Mouse (Mus musculus): ENCODE measurements at regions not wholly inside any gene's neighbourhood (a gene's known extent, or its start where the extent isn't known, plus 50 kb on each side); places are given as distances from the start of the nearest gene placed in this dataset.

- TF ChIP-seq CTCF (conservative IDR thresholded peaks at IDR 0.05 in 1 of 2, IDR thresholded peaks at IDR 0.05 in 1 of 2; ENCODE audit: low read depth in 2 of 2, low read length in 2 of 2): peak; percentile 30 to 72; a peak in 3 of 4 replicates
- TF ChIP-seq BHLHE40 (IDR thresholded peaks at IDR 0.05; ENCODE audit: low read depth, low read length): peak; percentile 37; the same call in 1 of the 2 replicates
- no peak for TF ChIP-seq POLR2A (IDR thresholded peaks at IDR 0.05; ENCODE audit: low read depth, low read length)
- no peak for TF ChIP-seq IRF4 (IDR thresholded peaks at IDR 0.05; ENCODE audit: low read depth, low read length)
- no peak for TF ChIP-seq UBTF (IDR thresholded peaks at IDR 0.05; ENCODE audit: low read depth, low read length)
- peak; percentile 22; the same call in 1 of the 2 replicates for TF ChIP-seq MAX (IDR thresholded peaks at IDR 0.05; ENCODE audit: low read length)
- TF ChIP-seq HCFC1 (IDR thresholded peaks at IDR 0.05; ENCODE audit: low read depth, low read length): no peak
- TF ChIP-seq CHD2 (IDR thresholded peaks at IDR 0.05; ENCODE audit: low read length): no peak
- TF ChIP-seq CHD1 (IDR thresholded peaks at IDR 0.05; ENCODE audit: low read depth, low read length): no peak
- no peak for TF ChIP-seq EP300 (IDR thresholded peaks at IDR 0.05; ENCODE audit: low read length)
- no peak for TF ChIP-seq ELF1 (IDR thresholded peaks at IDR 0.05; ENCODE audit: low read depth, low read length)
- no peak for TF ChIP-seq USF1 (IDR thresholded peaks at IDR 0.05; ENCODE audit: low read depth, low read length)
Measured at GRCm38 (mm10) chr3:136442099-136442498, 116.2 kb upstream of the Bank1 start.

Measured in CH12.LX (cell line).